Mouse (Mus musculus) spleen, embryonic (tissue): Measurements from ENCODE around the gene Daam2.
"Not testable (repeated sequence)": the region's sequence is repeated elsewhere in the genome, so short reads cannot be mapped to it uniquely, and the experiment has no call there.

Experiments used
- CTCF ChIA-PET: fragments of 350-600 bp; sonication (Branson Sonifier 250); formaldehyde crosslinking; loops from one replicate; lab custom pipeline; 2022; lab: Charles Lee

The Daam2 gene

DNA sequence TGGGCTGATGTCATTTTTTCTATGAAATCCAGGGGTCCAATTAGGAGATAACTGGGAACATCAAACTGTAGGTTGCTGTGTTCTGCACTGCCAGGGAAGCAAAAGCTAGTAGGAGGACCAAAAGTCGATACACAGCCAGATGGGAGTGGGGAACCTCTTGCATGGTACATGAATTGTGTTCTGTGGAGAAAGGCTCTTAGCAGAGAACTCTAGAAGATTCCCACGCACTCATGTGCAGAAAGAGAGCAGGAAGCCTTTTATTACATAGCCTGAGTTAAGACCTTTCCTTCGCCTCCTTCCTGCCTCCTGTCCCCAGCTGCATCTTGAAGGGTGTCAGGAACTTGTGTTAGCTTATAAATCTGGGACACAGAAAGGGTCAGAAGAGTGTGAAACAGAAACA, 82.3 kb downstream of the Daam2 start:
- CTCF ChIA-PET = no interaction called here

DNA sequence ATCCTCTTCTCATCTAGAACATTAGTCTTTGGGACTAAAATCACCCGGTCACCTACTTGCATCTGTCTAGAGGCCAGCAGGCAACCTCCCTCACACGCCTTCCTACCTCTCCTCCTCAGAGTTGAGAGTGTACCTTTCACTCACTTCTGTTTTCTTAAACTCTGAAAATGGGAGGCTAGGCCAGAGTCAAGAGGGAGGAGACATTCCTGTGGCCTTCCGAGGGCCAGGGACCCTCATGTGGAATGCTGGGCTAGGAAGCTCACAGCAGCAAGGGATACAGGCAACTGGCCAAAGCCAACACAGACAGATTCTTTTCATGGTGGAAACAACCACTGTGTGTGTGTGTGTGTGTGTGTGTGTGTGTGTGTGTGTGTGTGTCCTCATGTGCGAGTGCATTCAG, 86.8 kb downstream of the Daam2 start:
- CTCF ChIA-PET = interaction anchor here (0.7 kb wide), 1 partner anchor 117 kb away, joined by 3 read pairs; no protein-coding TSS in a partner anchor

DNA sequence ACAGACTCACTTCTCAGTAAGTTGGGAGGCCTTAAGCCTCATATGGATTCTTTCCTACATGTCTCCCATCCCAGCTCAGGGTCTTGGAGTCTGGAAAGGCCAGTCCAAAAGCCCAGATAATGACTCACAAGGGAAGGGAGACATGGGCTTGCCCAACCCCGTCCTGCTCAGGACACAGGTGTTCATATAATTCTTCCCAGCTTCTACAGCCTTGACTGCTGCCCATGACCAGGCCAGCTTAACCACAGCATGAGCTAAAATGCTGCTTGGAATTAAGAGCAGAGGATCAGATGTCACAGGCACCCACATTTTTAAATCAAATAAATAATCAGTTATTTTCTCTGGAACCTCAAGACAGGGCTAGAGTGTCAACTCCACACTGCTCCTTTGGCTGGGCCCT, 89.0 kb downstream of the Daam2 start:
- CTCF ChIA-PET = no interaction called here

DNA sequence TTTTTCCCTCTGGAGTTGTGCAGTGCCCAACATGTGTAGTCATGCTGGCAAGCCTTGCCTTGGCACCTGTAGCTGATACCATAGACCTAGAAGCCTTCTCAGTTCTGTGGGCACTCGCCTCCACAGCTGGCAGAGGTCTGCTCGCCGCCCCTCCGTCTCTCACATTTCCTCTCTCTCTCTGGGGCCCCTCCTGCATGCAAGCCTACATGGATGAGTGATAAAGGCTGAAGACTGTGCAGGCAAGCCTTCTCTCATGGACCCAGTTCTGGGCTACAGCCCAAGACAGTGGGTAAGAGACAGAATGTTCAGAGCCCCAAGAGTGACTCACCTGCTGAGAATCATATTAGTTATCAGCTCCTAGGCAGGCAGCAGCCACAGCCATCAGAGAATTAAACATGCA, 90.1 kb downstream of the Daam2 start:
- CTCF ChIA-PET = no interaction called here

DNA sequence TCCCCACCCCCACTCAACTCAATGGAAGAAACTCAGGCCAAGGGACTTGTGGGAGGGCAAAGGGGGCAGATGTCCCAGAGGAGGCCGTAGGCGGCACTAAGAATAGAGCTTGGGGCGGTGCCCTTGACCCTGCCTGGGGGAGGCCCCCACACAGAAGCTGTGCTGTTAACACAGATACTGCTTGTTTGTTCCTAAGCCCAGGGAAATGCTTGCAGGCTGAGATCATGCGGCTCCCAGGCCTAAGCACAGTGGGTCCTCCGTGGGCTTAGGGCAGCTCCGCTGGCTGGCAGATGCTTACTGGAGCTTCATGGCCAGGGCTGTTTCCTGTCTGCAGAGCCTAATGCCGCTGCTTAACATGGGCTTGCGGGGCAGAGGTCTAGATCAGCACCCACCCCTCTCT, 91.5 kb downstream of the Daam2 start:
- CTCF ChIA-PET = no interaction called here

DNA sequence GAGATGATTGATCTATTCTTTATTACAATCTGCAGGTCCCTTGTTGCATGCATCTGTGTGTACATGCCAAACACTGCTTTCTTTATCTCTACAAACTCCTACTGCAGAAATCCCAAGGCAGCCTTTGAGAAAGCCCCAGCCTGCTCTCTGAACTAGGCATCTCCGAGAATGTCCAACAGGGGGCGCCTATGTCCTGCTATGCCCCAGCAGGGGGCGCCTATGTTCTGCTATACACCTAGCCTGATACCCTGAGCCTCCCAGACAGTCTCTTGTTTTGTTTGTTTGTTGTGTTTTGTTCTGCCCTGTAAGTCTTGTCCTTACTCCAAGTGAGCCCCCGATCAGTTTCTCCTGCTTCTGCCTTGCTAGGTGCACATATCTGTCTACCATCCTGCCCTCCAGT, 95.9 kb downstream of the Daam2 start:
- CTCF ChIA-PET = no interaction called here

DNA sequence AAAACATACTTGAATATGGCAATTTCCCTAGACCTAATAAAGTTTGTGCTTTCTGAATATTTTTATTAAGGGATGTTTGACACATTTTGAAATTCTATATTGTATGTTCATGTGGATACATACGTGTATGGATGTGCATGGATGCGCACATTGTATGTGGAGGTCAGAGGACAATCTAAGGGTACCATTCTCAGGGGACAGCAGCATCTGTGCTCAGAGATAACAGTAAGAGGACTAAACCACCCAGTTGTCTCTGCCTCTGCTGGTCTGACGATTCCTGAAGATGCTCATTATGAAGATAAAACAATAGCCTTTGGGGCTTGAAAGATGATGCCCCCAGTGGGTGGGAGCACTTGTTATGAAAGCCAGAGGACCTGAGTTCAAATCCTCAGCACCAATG, 99.3 kb downstream of the Daam2 start:
- CTCF ChIA-PET = no interaction called here

DNA sequence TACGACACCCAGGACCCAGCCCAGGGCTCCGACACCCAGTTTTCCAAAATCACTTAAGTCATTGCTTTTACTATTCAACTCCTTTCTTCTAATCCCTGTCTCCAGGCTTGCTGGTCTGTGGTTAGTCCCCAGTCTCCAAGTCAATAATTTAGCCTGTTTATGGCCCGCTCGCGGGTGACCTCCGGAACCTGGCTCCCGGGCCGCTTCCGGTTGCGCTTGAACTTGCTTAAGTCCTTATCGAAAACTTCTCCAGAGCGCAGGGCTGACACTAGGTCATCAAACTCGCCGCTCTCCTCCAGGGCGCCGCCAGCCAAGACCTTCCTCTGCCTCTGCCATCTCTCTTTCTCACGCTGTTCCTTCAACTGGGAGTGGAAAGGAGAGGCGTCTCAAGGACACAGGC, 105.8 kb downstream of the Daam2 start:
- CTCF ChIA-PET = no interaction called here

DNA sequence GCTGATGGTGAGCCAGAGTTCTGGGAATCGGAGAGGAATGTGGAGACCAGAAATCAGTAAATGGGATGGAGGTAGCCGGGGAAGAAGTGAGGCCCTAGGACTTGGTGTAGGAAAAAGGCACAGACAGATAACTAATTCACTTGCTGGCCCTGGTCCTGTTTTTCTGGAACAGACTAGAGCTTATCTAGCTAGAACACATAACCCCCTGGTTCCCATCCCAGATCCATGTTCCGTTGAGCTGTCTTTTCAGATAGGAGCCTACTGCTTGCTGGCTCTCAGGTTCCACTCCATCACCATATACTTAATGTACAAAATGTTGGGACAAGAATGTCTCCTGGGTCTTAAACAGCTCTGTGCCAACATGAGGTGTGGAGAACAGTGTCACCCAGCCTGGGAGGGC, 106.3 kb downstream of the Daam2 start:
- CTCF ChIA-PET = no interaction called here

DNA sequence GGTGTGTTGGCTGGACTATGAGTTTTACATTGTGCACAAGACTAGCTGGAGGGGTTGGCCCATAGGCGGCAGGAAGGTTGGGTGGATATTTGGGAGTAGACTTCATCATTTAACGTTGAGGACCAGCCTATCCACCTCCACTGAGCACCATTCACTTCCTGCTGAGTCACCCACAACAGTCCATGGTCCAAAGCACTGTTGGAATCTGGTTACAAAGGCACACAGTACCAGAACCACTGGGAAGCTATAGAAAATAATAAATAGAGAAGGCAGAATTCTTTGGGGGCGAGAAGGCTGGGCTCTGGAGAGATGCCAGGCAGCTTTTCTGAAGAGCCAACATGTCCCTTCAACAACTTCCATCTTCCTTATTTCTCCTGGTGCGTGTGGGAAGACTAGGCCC, 107.8 kb downstream of the Daam2 start:
- CTCF ChIA-PET = no interaction called here

DNA sequence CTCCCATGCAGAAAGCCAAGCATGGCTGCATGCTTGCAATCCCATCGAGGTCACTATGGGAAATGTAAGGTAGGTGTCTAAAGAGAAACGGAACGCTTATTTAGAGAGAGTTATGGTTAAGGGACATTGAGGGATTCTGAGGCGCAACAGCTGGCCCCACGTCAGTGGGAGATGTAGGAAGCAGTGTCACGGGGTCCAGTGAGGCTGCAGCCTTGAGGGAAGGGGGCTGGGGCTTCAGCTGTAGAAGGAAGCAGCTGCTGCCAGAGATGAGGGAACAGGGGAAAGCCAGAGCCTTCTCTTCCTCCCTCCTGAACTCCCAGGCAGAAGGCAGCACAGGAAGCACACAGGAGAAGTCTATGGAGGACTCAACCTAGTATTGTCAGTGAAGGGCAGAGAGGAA, 113.2 kb downstream of the Daam2 start:
- CTCF ChIA-PET = no interaction called here

DNA sequence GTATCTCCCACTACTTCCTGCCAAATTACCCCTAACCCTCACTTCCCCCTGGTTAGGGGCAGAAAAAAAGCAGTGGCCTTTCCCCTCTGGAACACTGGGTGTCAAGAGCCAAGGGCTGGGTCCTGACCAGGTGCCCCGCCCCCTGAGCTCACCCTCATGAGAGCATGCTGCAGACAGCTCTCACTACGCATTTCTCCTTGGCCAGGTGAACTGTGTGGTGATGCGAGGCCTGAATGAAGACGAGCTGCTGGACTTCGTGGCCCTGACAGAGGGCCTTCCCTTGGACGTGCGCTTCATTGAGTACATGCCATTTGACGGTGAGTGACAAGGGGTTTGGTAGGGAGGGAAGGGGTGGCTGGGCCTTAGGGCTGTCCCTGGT, 114.9 kb downstream of the Daam2 start:
- CTCF ChIA-PET = no interaction called here

DNA sequence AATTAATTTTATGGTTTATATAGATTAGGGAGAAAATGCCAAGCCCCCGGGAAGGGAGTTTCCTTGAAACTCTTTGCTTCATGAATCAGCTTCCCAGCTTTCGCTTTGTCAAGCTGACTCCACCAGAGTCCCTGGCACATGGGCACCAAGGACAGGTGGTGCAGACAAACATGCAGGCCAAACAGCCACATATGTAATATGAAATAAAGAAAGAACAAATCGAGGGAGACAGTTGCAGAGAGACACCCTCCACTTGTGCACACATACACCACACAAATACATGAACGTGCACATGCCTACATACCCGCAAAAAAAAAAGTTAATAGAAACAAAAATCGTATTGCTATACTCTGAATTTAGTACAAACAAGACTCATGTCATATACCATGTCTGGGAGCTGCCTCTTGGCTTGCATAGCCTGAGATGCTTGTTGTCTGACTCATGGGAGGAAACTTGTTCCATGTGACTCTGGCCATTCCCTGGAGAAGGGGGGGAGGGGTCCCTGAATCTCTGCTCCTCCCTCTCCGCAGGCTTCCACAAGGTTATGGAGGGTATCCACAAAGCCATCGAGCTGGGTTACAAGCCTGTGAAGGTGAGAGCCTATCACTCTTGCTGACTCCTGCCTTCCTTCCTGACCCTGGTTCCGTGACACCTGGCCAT, 115.4 kb downstream of the Daam2 start:
- CTCF ChIA-PET = no interaction called here

DNA sequence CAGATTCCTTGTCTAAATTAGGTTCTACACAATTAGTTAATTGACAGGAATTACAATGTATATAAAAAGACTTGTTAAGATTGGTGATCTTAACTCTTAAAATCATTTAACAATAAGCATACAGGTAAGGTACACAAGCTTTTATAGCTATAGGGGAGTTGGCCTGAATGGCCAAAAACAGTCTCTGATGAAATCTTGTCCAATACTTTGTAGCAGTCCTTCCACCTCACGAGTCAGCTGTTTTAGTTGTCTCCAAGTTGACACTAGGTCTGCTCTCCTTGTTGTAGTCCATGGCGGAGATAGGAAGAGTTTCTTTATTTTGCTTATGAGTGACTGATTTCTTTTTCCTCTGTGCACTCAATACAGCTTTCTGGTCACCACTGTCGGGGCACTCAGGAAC, 121.3 kb downstream of the Daam2 start:
- CTCF ChIA-PET = not testable (repeated sequence)

DNA sequence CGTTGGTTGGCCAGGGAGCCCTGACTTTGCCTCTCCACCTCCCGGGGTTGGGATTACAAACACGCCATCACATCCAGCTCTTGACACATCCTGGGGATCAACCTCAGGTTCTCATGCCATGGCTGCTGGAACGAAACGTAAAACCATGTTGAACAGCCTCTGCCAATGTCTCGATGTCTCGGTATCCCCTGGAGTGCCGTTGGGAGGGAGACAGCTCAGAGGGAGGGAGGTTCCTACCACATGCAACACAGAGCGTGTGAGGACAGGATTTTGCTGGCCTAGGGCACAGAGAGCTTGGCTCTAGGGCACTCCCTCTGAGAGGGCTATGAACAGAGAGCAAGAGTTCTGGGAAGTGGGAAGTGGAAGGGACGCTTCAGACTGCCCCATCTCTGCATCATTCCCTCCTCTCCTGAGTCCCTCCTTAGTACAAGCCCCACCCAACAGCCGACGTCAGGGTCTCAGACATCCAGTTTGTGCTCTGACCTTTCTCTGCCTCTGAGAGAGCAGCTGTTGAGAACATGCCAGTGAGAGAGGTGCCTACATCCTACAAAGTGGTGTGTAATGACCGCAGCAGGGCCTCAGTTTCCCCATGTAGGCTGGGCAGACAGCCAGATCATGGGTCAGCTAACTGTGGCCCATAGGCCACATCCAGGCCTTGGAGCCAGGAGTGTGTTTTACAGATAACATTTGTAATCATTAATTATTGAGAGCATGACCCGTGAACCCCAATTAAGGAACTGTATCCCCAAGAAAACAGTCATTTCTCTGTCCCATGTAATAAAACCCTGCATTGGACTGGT, 123.6 kb downstream of the Daam2 start:
- CTCF ChIA-PET = no interaction called here

DNA sequence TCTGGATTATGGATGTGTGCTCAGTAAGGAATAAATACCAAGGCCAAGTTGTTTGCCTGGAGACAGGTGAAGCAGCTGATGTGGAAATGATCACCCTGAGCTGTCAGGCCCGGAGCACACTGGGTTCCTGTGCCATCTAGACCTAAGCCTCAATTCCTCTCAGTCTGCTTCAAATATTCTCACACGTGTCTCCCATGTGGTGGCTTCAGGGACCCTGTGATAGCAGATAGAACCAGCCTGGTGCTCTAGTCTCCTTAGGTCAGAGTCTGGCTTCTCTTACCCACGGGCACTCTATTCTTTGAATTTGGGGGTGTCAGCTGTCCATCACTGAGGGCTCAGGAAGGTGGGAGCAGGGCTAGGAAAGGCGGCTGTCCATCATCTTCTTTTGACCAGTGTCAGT, 124.4 kb downstream of the Daam2 start:
- CTCF ChIA-PET = no interaction called here

DNA sequence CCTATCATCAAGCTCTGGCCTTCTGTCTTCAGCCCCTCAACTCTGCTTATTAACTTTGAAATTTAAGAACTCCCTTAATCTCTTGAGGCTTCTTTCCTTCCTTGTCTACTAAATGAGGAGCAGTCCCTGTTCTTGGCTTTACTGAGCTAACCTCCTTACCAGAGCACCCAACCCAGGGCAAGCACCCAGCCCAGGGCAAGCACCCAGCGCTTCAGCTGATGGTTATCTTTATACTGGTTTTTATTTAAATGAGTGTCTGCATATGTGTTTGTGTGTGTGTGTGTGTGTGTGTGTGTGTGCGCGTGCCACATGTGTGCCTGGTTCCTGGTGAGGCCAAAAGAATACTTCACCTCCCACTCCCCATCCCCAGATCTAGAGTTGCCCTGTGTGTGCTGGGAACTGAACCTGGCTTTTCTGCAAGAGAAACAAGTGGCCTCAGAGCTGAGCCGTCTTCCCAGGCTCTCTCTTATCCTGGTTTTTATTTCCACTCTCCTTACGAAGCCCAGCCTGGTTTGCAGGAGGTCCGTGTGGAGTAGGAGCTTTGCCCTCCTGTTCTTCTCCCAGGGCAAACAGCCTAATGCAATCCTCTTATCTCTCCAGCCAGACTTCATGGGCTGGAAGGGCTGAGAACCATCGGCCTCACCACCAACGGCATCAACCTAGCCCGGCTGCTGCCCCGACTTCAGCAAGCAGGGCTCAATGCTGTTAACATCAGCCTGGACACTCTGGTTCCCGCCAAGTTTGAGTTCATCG, 125.1 kb downstream of the Daam2 start:
- CTCF ChIA-PET = interaction anchor here (0.6 kb wide), 1 partner anchor 15 kb away, joined by 10 read pairs; no protein-coding TSS in a partner anchor

DNA sequence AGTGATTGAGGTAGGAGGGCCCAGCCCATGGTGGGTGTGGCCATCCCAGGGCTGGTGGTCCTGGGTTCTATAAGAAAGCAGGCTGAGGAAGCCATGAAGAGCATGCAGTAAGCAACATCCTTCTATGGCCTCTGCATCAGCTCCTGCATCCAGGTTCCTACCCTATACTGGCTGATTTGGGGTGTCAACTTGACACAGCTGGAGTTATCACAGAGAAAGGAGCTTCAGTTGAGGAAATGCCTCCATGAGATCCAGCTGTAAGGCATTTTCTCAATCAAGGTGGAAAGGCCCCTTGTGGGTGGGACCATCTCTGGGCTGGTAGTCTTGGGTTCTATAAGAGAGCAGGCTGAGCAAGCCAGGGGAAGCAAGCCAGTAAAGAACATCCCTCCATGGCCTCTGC, 126.8 kb downstream of the Daam2 start:
- CTCF ChIA-PET = not testable (repeated sequence)

DNA sequence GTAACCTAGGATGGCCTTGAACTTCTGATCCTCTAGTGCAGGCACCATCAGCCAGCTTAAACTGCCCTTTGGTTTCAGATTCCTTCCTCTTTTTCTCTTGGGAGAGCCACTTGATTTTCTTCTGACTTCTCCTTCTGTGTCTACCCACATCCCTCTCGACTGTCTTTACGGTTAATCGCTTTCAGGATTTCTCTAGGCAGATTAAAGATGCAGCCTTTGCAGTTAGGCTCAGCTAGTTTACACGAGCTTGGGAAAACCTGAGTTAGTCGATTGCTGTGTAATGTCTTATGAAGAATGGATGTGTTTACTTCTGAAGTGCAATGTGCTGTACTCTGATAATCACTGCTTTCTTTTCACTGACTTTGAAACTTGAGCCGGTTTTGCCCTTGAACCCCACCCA, 127.5 kb downstream of the Daam2 start:
- CTCF ChIA-PET = no interaction called here

DNA sequence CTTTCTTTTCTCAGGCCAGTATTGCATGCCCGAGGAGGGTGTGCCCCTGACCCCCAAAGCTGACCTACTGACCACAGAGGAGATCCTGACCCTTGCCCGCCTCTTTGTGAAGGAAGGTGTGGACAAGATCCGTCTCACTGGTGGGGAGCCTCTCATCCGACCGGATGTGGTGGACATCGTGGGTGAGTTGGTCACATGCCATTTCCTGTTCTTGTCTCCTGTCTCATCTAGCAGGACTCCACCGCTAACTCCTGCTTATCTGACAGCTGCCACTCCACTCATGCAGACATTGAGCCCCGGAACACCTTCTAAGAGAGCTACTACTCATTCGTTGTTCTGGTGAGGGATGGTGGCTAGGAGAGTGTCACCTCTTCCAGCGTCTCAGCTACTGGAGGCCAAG, 129.1 kb downstream of the Daam2 start:
- CTCF ChIA-PET = no interaction called here

DNA sequence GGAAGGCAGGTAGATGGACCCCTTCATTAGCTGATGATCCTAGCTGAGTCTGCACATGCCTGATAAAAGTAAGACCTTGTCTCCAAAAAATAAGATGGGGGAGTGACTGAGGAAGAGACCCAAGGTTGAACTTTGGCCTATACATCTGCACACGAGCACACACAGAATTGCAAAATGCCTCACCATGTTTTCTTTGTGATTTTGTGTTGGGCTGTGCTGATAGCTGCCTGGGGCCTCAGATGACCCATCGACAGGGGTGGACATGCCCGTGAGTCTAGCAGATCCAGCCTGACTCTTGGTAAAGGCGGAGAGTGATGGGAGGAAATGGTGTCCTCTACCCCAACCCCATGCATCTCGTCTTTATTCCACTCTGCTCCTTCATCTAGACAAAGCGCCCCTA, 129.9 kb downstream of the Daam2 start:
- CTCF ChIA-PET = no interaction called here

DNA sequence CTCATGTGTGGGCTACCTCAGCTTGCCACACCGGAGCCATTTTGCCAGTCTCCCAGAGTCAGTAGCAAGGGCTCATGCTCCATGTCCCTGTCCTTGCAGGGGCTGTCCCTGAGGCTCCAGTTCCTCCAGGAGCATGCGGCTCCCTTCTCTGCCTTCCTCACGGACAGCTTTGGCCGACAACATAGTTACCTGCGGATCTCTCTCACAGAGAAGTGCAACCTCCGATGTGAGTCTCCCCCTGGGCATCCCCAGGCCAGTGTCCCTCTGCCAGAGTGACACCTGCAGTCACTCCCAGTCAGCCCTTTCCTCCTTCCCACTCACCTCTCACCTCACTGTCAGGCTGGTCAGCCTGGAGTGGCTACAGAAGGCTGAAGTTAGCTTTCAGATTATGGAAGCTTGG, 131.1 kb downstream of the Daam2 start:
- CTCF ChIA-PET = no interaction called here
